Mouse (Mus musculus) cerebellum, adult 2 months (tissue): ENCODE measurements at regions not wholly inside any gene's neighbourhood (a gene's known extent, or its start where the extent isn't known, plus 50 kb on each side); places are given as distances from the start of the nearest gene placed in this dataset.

Experiments used
- DNase-seq, 2 experiments: peaks; one replicate each; pipeline ENCODE4 v3.0.0; 2021
- H3K27ac ChIP-seq: fragments of 200-500 bp; 2 replicates; pipeline ENCODE4 v1.5.1; 2012; ENCODE audit warnings: low read length, control low read depth, inconsistent platforms; ENCODE audit not compliant: insufficient read depth
- H3K27me3 ChIP-seq: fragments of 200-500 bp; 2 replicates; pipeline ENCODE4 v1.6.1; 2012; ENCODE audit warnings: inconsistent platforms, mild to moderate bottlenecking, low read length, moderate library complexity; ENCODE audit not compliant: control insufficient read depth, insufficient read depth
- H3K4me1 ChIP-seq: fragments of 200-500 bp; 2 replicates; pipeline ENCODE4 v1.6.1; 2011; ENCODE audit warnings: low read length; ENCODE audit not compliant: control insufficient read depth, insufficient read depth
- H3K4me3 ChIP-seq: fragments of 200-500 bp; replicated peaks from 2 replicates; pipeline ENCODE3; 2011; ENCODE audit warnings: mild to moderate bottlenecking, low read depth, low read length, control low read depth; ENCODE audit not compliant: insufficient read depth
- CTCF ChIP-seq: fragments of 200-500 bp; IDR thresholded peaks from 2 replicates; pipeline ENCODE4 v1.5.1; 2011; ENCODE audit warnings: low read depth, mild to moderate bottlenecking, control low read depth, low read length, moderate library complexity, borderline replicate concordance; ENCODE audit not compliant: insufficient read depth
- POLR2A ChIP-seq: fragments of 200-500 bp; IDR thresholded peaks from 2 replicates; pipeline ENCODE4 v1.6.1; 2011; ENCODE audit warnings: low read length, control low read depth, borderline replicate concordance; ENCODE audit not compliant: insufficient read depth
- WGBS: fragments of 180-500 bp; shearing (Covaris S2); methylation state at CpG from one replicate; pipeline ENCODE4 v1.1.7; 2018; 5-methylcytosine and 5-hydroxymethylcytosine counted together

DNA sequence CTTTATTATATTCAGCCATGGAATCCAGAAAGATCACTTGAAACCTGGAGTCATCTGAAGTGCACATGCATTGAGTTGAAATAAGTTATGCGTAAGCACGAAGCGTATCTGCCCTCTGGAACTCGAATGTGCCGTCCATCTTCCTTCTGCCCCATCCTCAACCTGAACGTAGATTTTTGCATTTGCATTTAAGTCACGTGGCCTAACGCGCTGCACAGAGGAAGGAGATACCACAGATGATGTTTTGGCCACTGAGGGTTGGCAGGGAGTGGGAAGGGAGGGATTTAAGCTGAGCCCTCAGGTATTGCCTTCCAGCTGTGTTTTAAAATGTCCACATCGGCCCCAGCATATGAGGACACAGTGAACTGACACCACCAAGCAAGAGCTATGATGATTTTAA is 63.6 kb upstream of the Runx1 start:
- TF ChIP-seq CTCF: no peak
- no peak for TF ChIP-seq POLR2A

DNA sequence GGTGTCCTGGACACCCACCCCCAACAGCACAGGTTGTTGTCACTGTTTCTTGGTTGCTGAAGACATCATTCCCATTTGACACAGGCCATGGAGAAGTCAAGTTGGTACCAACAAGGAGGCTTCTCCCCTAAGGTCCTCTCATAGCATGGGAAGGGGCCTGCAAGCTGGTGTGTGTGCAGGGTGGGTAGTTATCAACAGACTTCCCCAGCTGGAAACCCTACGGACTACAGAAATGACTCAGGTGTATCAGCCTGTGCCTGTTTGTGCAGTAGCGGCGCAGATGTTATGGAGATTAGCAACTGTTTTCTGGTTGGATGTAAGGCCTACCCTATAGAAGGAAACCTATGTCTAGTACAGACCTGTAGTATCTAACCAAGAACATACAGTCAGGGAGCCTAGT is 60.3 kb upstream of the Runx1 start:
- TF ChIP-seq CTCF (no peak), POLR2A (no peak)
- H3K27ac ChIP-seq: no peak overlapping the region
- DNase-seq: no peak
- no peak overlapping the region for H3K4me3 ChIP-seq
- H3K4me1 ChIP-seq: no peaks in the 10 kb centered on the region
- WGBS: 98% methylated on average over 3 of the region's 3 CpGs
- H3K27me3 ChIP-seq: no peaks in the 10 kb centered on the region

More for the DNA sequence above, 63.6 kb upstream of the Runx1 start:
- 90% methylated on average over 10 of the region's 10 CpGs for WGBS
- no peaks in the 10 kb centered on the region for H3K27me3 ChIP-seq
- no peak overlapping the region for H3K27ac ChIP-seq
- no peaks in the 10 kb centered on the region for H3K4me1 ChIP-seq
- no peak overlapping the region for H3K4me3 ChIP-seq
- DNase-seq: no peak

DNA sequence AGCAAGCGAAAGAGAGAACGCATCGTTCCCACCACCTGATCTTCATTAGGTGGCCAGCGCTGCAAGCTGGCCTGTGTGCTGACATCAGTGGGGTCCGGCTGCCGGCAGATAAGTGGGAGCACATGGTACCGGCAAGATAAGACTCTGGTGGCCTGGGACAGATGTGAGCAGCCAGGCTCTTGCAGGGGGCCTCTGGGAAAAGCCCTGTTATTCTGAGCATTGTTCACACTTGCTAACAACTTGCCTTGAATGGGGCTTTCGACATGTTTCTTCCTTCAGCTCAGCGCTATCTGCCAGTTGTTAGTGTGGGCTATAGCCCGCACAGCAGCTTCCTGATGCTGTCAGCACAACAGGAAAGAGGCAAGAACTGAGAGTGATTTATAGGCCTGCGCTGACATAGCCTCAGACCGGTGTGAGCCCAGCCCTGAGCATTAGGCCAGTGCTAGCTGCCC is 57.9 kb upstream of the Runx1 start:
- no peaks in the 10 kb centered on the region for H3K27me3 ChIP-seq
- H3K4me3 ChIP-seq: no peak overlapping the region
- no peak overlapping the region for H3K27ac ChIP-seq
- WGBS: 90% methylated on average over 12 of the region's 12 CpGs
- TF ChIP-seq POLR2A (no peak), CTCF (no peak)
- no peaks in the 10 kb centered on the region for H3K4me1 ChIP-seq
- no peak for DNase-seq

DNA sequence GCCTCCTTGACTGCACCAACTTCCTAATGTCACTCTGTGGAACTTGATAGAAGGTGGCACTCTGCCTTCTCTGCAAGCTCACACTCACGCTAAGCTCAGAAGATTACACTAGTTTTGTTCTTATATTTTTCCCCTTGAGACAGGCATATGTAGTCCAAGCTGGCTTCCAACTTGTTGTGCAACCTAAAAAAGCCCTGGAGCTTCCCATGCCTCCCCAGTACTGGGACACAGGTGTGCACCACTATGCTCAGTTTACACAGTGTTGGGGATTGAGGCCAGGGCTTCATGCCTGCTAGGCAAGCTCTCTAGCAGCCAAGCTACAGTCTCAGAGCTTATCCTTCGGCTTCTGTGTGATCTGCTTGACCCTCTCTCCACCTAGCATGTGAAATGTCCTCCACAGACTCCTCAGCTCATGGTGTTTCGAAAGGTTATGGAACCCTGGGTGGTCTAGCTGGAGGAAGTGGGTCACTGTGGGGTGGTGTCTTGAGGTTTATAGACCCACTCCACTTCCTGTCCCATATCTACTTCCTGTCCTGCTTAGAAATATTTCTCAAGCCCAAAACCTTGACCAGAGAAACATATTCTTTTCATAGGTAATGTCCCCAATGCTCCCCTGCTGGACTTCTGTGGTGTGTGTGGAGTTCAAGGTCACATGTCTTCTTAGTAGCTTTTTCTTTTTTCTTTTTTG is 54.6 kb upstream of the Runx1 start:
- H3K4me1 ChIP-seq: no peaks in the 10 kb centered on the region
- H3K27me3 ChIP-seq: no peaks in the 10 kb centered on the region
- H3K27ac ChIP-seq: no peak overlapping the region
- H3K4me3 ChIP-seq: no peak overlapping the region
- DNase-seq: no peak
- WGBS: 77% methylated on average over 3 of the region's 3 CpGs
- no peak for TF ChIP-seq CTCF
- TF ChIP-seq POLR2A: no peak

DNA sequence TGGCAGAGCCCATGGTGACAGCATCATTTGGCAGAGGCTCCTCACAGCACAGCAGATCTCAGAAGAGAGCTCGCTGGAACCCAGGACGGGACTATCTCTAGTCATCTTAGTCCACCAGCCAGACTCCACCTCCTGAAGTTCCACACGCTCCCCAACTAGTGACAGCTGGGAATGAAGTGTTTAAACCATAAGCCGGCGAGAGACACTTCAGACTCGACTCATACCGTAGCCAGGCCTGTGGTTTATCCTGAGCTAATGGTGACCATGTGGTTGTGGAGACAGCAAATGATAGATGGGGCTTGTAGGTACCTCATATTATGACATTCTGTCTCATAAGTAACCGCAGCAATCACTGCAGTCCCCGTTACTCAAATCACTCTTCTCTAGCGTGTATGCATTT is 52.1 kb upstream of the Runx1 start:
- no peaks in the 10 kb centered on the region for H3K4me1 ChIP-seq
- WGBS: 82% methylated on average over 10 of the region's 10 CpGs
- TF ChIP-seq POLR2A: no peak
- TF ChIP-seq CTCF: no peak
- no peaks in the 10 kb centered on the region for H3K27me3 ChIP-seq
- no peak for DNase-seq
- H3K4me3 ChIP-seq: no peak overlapping the region
- no peak overlapping the region for H3K27ac ChIP-seq
